Mouse (Mus musculus) T-helper 1 cell (primary cell): Measurements from ENCODE around the gene Klhl25.

Source experiments
- in situ Hi-C: fragments of 300-600 bp; cut with MboI, MseI; formaldehyde crosslinking; loops from one replicate; pipeline ENCODE4 v1.15.1; 2025; ENCODE audit warnings: high pct_unique_total_duplicates

The Klhl25 gene

DNA sequence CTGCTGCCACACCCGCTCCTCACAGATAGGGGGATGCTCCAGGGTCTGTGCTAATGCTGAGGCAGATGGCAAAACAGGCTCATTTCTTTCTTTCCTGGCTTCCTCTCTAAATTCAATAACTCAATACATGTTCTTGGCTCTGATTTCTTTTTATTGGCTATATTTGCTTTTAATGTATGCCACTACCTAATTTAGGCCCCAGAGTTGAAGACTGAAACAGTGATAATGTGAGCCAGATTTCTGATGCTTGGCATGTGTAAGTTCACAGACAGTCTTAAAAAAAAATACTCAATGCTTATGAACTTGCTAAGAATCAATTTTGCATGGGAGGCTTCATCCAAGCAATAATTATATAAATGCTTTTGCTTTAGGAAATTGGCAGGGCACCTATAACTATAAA lies 2.2 kb upstream of the Klhl25 start:
- in situ Hi-C loops, result no loop called here

DNA sequence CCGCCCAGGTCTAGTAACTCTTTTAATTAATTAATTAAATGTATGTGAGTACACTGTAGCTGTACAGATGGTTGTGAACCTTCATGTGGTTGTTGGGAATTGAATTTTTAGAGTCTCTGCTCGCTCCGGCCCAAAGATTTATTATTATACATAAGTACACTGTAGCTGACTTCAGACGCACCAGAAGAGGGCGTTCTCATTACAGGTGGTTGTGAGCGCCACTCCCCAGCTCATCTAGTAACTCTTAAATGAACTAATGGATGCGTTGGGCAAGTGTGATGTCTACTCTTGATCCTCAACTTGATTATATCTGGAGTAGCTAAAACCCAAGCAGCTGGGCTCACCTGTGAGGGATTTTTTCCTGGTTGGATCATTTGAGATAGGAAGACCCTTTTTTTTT lies 1.2 kb upstream of the Klhl25 start:
- in situ Hi-C loops, result no loop called here

- in situ Hi-C loops, result no loop called here
Observed at GRCm38 (mm10) chr7:75847489-75847888, 621 bp upstream of the Klhl25 start.

DNA sequence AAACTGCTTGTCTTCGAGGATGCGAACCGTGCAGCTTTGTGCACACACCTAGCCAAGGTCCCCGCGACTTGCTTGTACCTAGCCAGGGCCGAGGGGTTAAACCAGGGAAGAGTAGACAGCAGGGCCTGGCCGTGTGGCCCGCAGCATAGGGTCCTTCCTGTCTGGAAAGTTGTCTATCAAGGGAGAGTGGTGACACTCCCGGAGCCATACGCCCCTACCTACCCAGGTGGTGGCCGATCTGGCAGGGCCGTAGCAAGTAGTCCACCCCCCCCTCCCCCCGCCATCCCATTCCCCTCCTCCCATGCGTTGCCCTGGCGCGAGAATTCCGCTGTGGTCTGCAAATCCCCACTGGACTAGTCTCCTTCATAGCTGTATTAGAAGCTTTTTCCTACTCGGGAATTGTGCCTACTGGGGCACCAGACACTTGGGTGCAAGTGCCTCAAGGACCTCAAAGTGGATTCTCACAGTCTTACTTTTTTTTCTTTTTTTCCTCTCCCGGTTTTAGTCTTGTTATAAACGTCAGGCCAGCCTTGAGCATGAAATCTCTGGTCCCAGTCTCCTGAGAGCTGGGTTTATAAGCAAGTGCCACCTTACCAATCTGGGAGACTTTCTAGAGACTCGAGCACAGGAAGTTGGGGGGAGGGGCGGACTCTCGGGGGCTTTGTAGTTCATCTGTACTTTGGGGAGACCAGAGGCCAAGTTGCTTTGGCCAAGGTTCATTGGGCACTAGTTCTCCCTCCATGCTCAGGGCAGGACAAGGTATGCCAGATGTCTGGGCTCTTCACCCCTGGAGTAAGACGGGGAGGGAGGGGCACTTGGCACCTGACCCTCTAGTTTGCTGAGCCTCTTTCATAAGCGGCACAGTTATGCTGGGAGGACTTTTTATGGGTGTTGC lies 913 bp downstream of the Klhl25 start:
- in situ Hi-C loops, result no loop called here

- in situ Hi-C loops, result loop anchor here (25.0 kb wide), 1 partner anchor 713 kb away; no protein-coding TSS in a partner anchor
Observed at GRCm38 (mm10) chr7:75850396-75850795, 2.3 kb downstream of the Klhl25 start.

DNA sequence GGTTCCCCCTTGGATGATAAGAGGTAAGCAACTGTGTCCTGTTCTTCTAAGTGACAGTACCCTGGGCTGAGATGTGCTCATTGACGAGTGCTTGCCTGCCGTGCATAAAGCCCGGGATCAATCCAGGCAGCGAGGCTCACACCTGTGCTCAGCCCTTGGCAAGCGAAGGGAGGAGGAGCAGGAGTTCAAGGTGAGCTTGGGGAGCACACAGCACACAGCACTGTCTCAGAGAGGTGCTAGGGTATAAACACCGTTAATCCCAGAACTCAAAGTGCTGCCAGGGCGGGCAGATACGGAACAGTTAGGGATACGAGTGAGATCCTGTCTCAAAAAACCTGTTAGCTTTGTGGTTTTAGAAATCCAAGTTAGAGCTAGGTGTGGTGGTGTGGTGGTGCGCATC lies 3.2 kb downstream of the Klhl25 start:
- in situ Hi-C loops, result loop anchor here (25.0 kb wide), 1 partner anchor 714 kb away; no protein-coding TSS in a partner anchor

DNA sequence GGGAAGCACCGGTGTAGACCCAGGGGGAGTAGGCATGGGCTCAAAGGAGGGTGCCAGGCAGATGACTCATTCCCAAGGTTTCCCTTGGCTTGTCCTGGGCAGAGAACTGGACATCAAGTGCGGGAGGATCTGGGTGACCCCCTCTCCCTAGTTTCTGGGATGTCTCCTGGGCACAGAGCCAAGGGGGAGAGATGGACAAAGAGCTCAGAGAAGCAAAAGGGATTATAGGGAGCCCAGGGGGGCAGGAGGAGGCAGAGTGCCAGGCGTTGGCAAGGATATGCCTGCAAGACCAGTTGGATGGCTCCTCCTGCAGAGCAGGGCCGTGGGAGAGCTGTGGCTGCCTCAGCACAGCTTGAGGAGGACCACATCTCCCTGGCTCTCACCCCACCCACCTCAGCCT lies 4.3 kb downstream of the Klhl25 start:
- in situ Hi-C loops, result loop anchor here (25.0 kb wide), 1 partner anchor 715 kb away; no protein-coding TSS in a partner anchor

- in situ Hi-C loops, result loop anchor here (25.0 kb wide), 1 partner anchor 716 kb away; no protein-coding TSS in a partner anchor
Observed at GRCm38 (mm10) chr7:75853171-75853830, 5.2 kb downstream of the Klhl25 start.

GRCm38 (mm10) chr7:75854231-75854925 lies 6.3 kb downstream of the Klhl25 start:
- in situ Hi-C loops, result loop anchor here (25.0 kb wide), 1 partner anchor 717 kb away; no protein-coding TSS in a partner anchor

- in situ Hi-C loops, result loop anchor here (25.0 kb wide), 1 partner anchor 718 kb away; no protein-coding TSS in a partner anchor
Observed at GRCm38 (mm10) chr7:75855028-75855427, 6.9 kb downstream of the Klhl25 start.

DNA sequence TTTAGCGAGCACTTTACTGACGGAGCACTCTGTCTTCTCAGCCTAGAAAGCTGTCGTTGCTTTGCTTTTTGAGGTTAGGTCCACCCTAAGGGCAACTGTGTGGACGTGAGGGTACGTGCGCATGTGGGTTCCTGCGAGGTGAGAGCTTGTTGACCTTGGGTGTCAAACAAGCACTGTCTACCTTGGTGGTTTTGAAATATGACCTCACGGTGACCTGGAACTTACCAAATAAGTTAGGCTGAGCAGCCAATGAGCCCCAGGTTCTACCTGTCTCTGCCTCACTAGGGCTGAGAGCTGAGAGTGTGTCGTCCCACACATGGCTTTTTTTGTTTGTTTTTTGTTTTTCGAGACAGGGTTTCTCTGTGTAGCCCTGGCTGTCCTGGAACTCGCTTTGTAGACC lies 8.1 kb downstream of the Klhl25 start:
- in situ Hi-C loops, result loop anchor here (25.0 kb wide), 1 partner anchor 719 kb away; no protein-coding TSS in a partner anchor

DNA sequence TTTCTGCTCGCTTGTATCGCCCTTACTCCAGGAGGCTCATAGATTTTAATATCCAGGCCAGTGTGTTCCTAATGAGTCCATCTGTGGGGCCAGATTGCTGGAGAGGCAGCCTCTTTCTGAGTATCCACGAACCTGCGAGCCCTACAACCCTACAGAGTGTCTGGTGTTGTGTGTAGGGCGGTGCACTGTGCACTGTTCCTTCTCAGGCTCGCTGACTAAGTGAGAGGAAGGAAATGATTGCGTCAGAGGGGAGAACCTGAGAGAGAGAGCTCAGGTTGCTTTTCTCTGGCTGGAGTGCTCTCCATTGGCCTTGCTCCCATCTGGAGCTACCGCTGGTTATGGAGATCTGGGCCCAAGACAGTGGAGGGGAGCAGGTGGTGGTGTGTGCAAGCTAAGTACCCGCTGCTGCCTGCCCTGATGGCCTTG lies 11.7 kb downstream of the Klhl25 start:
- in situ Hi-C loops, result loop anchor here (25.0 kb wide), 1 partner anchor 722 kb away; no protein-coding TSS in a partner anchor

GRCm38 (mm10) chr7:75861638-75862426 lies 13.7 kb downstream of the Klhl25 start:
- in situ Hi-C loops, result loop anchor here (25.0 kb wide), 1 partner anchor 725 kb away; no protein-coding TSS in a partner anchor

- in situ Hi-C loops, result loop anchor here (25.0 kb wide), 1 partner anchor 725 kb away; no protein-coding TSS in a partner anchor
Observed at GRCm38 (mm10) chr7:75862427-75862781, 14.3 kb downstream of the Klhl25 start.

DNA sequence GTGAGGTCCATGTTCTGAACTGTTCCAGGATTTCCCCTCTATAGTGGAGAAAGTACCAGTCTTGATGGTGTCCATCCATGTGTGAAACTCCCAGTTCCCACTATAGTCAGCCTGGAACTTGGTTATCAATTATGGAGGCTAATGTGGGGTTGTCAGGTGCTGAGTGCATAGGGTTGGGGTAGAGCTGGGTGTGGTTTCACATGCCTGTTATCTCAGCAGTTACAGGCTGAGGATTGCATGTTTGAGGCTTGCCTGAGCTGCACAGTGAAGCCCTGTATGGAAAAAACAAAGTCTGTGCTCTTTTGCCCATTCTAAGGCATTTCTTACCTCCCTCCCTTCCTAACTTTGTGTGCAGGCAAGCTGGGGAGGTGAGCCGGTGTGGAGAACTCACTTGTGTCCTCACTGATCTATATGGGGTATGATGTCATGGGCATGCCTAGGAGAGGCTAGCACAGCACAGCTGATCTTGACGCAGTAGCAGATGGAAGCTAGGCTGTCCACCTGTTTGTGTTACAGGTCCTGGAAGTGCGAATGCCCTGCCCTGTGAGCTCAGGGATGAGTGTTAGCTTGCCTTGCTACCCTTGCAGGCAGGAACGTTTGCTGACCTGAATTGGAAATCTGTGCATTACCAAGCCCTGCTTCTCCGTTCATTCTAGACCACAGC lies 15.3 kb downstream of the Klhl25 start:
- in situ Hi-C loops, result loop anchor here (25.0 kb wide), 1 partner anchor 726 kb away; no protein-coding TSS in a partner anchor

GRCm38 (mm10) chr7:75865026-75865425 lies 16.9 kb downstream of the Klhl25 start:
- in situ Hi-C loops, result loop anchor here (25.0 kb wide), 1 partner anchor 728 kb away; no protein-coding TSS in a partner anchor

DNA sequence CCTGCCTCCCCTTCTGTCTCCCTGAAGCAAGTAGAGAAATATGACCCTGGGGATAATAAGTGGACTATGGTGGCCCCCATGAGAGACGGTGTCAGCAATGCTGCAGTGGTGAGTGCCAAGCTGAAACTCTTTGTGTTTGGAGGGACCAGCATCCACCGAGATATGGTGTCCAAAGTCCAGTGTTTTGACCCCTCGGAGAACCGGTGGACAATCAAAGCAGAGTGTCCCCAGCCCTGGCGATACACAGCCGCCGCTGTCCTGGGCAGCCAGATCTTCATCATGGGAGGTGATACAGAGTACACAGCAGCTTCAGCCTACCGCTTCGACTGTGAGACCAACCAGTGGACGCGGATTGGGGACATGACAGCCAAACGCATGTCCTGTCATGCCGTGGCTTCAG lies 18.4 kb downstream of the Klhl25 start:
- in situ Hi-C loops, result loop anchor here (25.0 kb wide), 1 partner anchor 729 kb away; no protein-coding TSS in a partner anchor

DNA sequence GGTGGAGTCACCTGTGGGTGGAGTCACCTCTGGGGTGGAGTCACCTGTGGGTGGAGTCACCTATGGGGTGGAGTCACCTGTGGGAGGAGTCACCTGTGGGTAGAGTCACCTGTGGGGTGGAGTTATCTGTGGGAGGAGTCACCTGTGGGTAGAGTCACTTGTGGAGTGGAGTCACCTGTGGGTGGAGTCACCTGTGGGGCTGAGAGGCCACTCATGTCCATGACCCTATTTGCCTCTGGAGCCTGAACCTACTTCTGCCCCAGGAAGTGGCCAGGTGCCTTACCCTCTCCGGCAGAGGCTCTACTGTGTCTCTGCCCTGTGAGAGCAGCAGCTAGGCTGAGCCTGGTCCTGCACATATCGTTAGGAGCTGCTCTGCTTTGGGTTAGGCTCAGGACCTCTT lies 20.6 kb downstream of the Klhl25 start:
- in situ Hi-C loops, result loop anchor here (25.0 kb wide), 1 partner anchor 731 kb away; no protein-coding TSS in a partner anchor

GRCm38 (mm10) chr7:75870551-75870950 lies 22.4 kb downstream of the Klhl25 start:
- in situ Hi-C loops, result loop anchor here (10.0 to 25.0 kb wide), 2 partner anchors 126 to 733 kb away; no protein-coding TSS in a partner anchor

DNA sequence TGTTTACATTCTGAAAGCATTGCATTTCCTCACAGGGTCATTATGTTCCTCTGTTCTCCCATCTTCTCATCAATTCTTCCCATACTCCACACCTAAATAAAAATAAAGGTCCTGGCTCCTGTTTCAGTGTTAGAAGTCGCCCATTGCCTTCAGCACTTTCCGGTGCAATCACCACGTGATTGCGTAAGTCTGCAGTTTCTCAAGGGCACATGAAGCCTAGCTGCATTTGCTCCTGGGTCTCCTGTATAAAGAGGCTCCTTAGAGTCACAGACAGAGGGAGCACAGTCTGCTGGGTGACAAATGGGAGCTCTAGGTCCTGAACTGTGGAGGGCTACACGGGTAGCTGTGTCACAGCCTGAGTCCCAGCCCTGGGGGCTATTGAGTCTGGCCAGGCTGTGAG lies 24.1 kb downstream of the Klhl25 start:
- in situ Hi-C loops, result loop anchor here (10.0 to 25.0 kb wide), 2 partner anchors 127 to 735 kb away; no protein-coding TSS in a partner anchor
